In the genomic region with DNA sequence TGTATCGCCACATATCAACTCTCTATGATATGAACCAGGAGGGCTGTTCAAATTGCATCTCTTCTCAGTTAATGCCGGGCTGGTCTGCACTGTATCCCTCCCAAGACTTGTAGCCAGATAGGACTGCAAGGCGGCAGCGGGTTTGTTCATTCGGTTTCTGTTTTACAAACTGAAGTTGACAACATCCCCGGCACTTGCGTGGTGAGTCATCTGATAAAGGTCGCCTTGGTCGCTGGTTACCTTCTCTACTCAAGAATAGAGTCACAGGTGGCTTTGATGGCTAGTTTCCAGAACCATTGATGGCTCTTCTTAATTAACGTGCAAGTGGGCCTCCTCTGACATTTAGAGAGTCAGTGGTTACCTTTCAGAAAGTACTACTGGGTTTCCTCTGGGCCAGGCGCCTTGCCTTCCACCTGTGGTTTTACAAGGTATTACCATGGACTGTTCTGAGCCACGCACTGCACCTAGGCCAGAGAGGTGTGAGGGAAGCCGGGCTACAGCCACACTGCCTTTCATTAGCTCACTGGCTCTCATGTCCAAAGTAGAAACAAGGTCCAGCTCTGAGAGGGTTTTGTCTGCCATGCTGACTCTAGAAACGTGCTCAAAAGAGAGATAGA, we compare ENCODE assay signal across 25 mouse cellular contexts.
DNase-seq lines count a peak whose midpoint lies in the region; ATAC-seq and TF ChIP-seq lines count a peak whose summit lies in the region.
"Had no signal": no experiment of that assay in that cellular context is flagged by ENCODE, and none has a peak within 500 bp of the region (broad histone marks: within the 10 kb centered on the region; RNA-seq: fewer than 3 reads in every experiment).

No protein-coding gene starts in this region.

- no peak for ATAC-seq in liver, embryonic 12.5 days
- ATAC-seq in megakaryocyte-erythroid progenitor cell, adult 5-6 weeks (replicated peaks; ENCODE audit: low FRiP score, low TSS enrichment, poor library complexity, severe bottlenecking) = peak; percentile 41
- ATAC-seq in granulocyte monocyte progenitor cell, adult 5-6 weeks (replicated peaks; ENCODE audit: poor library complexity, severe bottlenecking) = no peak
- ATAC-seq in intestine, embryonic 16.5 days = no peak
- ATAC-seq: forebrain, embryonic 15.5 days had no signal

- H3K4me1 ChIP-seq in CH12.LX (ENCODE audit: control insufficient read depth in 1 of 2, insufficient read depth in 2 of 2) = peaks cover 37 to 92% of the 10 kb centered on the region in 2 experiments
- peaks cover 60% of the 10 kb centered on the region for H3K4me1 ChIP-seq in liver, embryonic 12.5 days
- H3K4me1 ChIP-seq in intestine, embryonic 16.5 days (ENCODE audit: control insufficient read depth, insufficient read depth, low read length) = no peaks in the 10 kb centered on the region
- H3K4me1 ChIP-seq: hindbrain, embryonic 12.5 days; neural tube, embryonic 12.5 days; stomach, embryonic 15.5 days had no signal

- H3K36me3 ChIP-seq in CH12.LX (replicated peaks in 1 of 2; ENCODE audit: control insufficient read depth in 1 of 2, insufficient read depth in 1 of 2, low read length in 1 of 2) = peaks cover 31 to 91% of the 10 kb centered on the region in 2 experiments
- H3K36me3 ChIP-seq in liver, embryonic 12.5 days = peaks cover 9% of the 10 kb centered on the region; the same call in 1 of the 2 replicates
- no peaks in the 10 kb centered on the region for H3K36me3 ChIP-seq in intestine, embryonic 16.5 days (ENCODE audit: control insufficient read depth, insufficient read depth, low read length)
- H3K36me3 ChIP-seq: forebrain, embryonic 15.5 days; hindbrain, embryonic 12.5 days; neural tube, embryonic 12.5 days; stomach, embryonic 15.5 days had no signal

- H3K27ac ChIP-seq in CH12.LX (ENCODE audit: insufficient read depth, low read depth) = peak overlapping the region; percentile 90
- H3K27ac ChIP-seq in liver, embryonic 12.5 days = peak overlapping the region; percentile 92
- H3K27ac ChIP-seq in intestine, embryonic 16.5 days (ENCODE audit: low read length) = no peak overlapping the region
- H3K27ac ChIP-seq: forebrain, embryonic 15.5 days; hindbrain, embryonic 12.5 days; neural tube, embryonic 12.5 days; stomach, embryonic 15.5 days had no signal

- H3K4me3 ChIP-seq in CH12.LX (replicated peaks in 1 of 3; ENCODE audit: low read depth in 2 of 3, low read length in 2 of 3, poor library complexity in 1 of 3) = no peak overlapping the region
- no peak overlapping the region for H3K4me3 ChIP-seq in liver, embryonic 12.5 days
- no peak overlapping the region for H3K4me3 ChIP-seq in intestine, embryonic 16.5 days (ENCODE audit: low read length)
- H3K4me3 ChIP-seq: forebrain, embryonic 15.5 days; hindbrain, embryonic 12.5 days; neural tube, embryonic 12.5 days; stomach, embryonic 15.5 days had no signal

- H3K79me2 ChIP-seq in CH12.LX (replicated peaks; ENCODE audit: control insufficient read depth, extremely low read depth, insufficient read depth, poor library complexity, severe bottlenecking) = peaks cover 65% of the 10 kb centered on the region

- 0 out of 2 replicates have a peak, but pooled peaks have one; percentile 17 for TF ChIP-seq POLR2A in CH12.LX (IDR thresholded peaks at IDR 0.05; ENCODE audit: low read depth, low read length)

- H3K4me2 ChIP-seq in CH12.LX (ENCODE audit: insufficient read depth, low read depth, poor library complexity, severe bottlenecking) = peak overlapping the region; percentile 88
- peak overlapping the region; percentile 48 for H3K4me2 ChIP-seq in liver, embryonic 12.5 days
- no peak overlapping the region for H3K4me2 ChIP-seq in intestine, embryonic 16.5 days (ENCODE audit: low read depth, low read length)
- H3K4me2 ChIP-seq: forebrain, embryonic 15.5 days; heart, embryonic 11.5 days; hindbrain, embryonic 12.5 days; lung, embryonic 14.5 days; midbrain, embryonic 11.5 days; neural tube, embryonic 12.5 days; stomach, embryonic 15.5 days had no signal

- DNase-seq in CH12.LX (ENCODE audit: extremely low read depth) (peak; percentile 91), ZHBTc4 (ENCODE audit: low read depth, low spot score) (peak; percentile 25)
- no peak for DNase-seq in right cerebral cortex, adult 2 months (ENCODE audit: low spot score in 2 of 2)
- no peak for DNase-seq in left cerebral cortex, adult 11 months (ENCODE audit: low spot score)
- DNase-seq: adrenal gland, postnatal 25 days; cerebellum, adult 18-20 months; cerebellum, postnatal 36 days; heart, postnatal 14 days; kidney, postnatal 4 days; layer of hippocampus, adult 9-11 months; lung, embryonic 14.5 days; lung, postnatal 36 days; right cerebral cortex, adult 18-20 months; spleen, adult 18-20 months; thymus, adult 2 months had no signal

- H3K9ac ChIP-seq in CH12.LX (ENCODE audit: insufficient read depth, low read depth) = peak overlapping the region; percentile 38
- 0 out of 2 replicates have a peak overlapping the region, but pooled peaks have one; percentile 14 for H3K9ac ChIP-seq in liver, embryonic 12.5 days
- H3K9ac ChIP-seq in intestine, embryonic 16.5 days (ENCODE audit: low read depth, low read length) = no peak overlapping the region
- H3K9ac ChIP-seq: forebrain, embryonic 15.5 days; hindbrain, embryonic 12.5 days; lung, embryonic 14.5 days; neural tube, embryonic 12.5 days; stomach, embryonic 15.5 days had no signal

- TF ChIP-seq CTCF in CH12.LX (conservative IDR thresholded peaks at IDR 0.05 in 1 of 2, IDR thresholded peaks at IDR 0.05 in 1 of 2; ENCODE audit: low read depth in 2 of 2, low read length in 2 of 2) = 0 out of 4 replicates have a peak, but pooled peaks of 1 of the 2 experiments have one; percentile 2

- 57% methylated on average over 14 of the region's 14 CpGs for WGBS in liver, embryonic 12.5 days (ENCODE audit: insufficient replicate concordance)
- WGBS in intestine, embryonic 16.5 days = 88% methylated on average over 14 of the region's 14 CpGs

- TF ChIP-seq EP300 in CH12.LX (IDR thresholded peaks at IDR 0.05; ENCODE audit: low read length) = peak; percentile 81

- H3K9me3 ChIP-seq in CH12.LX (replicated peaks; ENCODE audit: low read length) = no peaks in the 10 kb centered on the region
- no peaks in the 10 kb centered on the region for H3K9me3 ChIP-seq in liver, embryonic 12.5 days (replicated peaks)
- H3K9me3 ChIP-seq in intestine, embryonic 16.5 days (ENCODE audit: control insufficient read depth, low read length) = no peaks in the 10 kb centered on the region
- H3K9me3 ChIP-seq: forebrain, embryonic 15.5 days; hindbrain, embryonic 12.5 days; neural tube, embryonic 12.5 days; stomach, embryonic 15.5 days had no signal

- no peaks in the 10 kb centered on the region for H3K27me3 ChIP-seq in CH12.LX (replicated peaks)
- H3K27me3 ChIP-seq in liver, embryonic 12.5 days (replicated peaks) = no peaks in the 10 kb centered on the region
- H3K27me3 ChIP-seq in intestine, embryonic 16.5 days (replicated peaks; ENCODE audit: control insufficient read depth, insufficient read depth, low read length) = no peaks in the 10 kb centered on the region
- H3K27me3 ChIP-seq: forebrain, embryonic 15.5 days; hindbrain, embryonic 12.5 days; neural tube, embryonic 12.5 days; stomach, embryonic 15.5 days had no signal

- no peak for TF ChIP-seq RAD21 in CH12.LX (IDR thresholded peaks at IDR 0.05; ENCODE audit: low read depth, low read length)

- dilution Hi-C loops in CH12.LX (cut with MboI; ENCODE audit: extremely low pct_ligation_motif_present, extremely low pct_unique_long_range_greater_than_20kb, low sequenced_read_pairs) = no loop called here

- in situ Hi-C loops in CH12.LX (cut with MboI; ENCODE audit: low pct_ligation_motif_present, low pct_unique_long_range_greater_than_20kb, low sequenced_read_pairs) = no loop called here

TF ChIP-seq in CH12.LX, 34 proteins besides CTCF, POLR2A, EP300 and RAD21 (continues in another document):
- TF ChIP-seq MXI1 (IDR thresholded peaks at IDR 0.05; ENCODE audit: low read depth, low read length) (no peak; the same call in none of the 2 replicates), IRF4 (IDR thresholded peaks at IDR 0.05; ENCODE audit: low read depth, low read length) (peak; percentile 74), MAFK (IDR thresholded peaks at IDR 0.05; ENCODE audit: insufficient replicate concordance, low read length) (no peak), RCOR1 (conservative IDR thresholded peaks at IDR 0.05; ENCODE audit: low read depth, low read length) (no peak), PAX5 (IDR thresholded peaks at IDR 0.05; ENCODE audit: low read length) (no peak), KAT2A (IDR thresholded peaks at IDR 0.05; ENCODE audit: insufficient replicate concordance, low read length) (no peak), HCFC1 (IDR thresholded peaks at IDR 0.05; ENCODE audit: low read depth, low read length) (no peak), GABPA (IDR thresholded peaks at IDR 0.05; ENCODE audit: insufficient replicate concordance, low read depth, low read length) (no peak), BHLHE40 (IDR thresholded peaks at IDR 0.05; ENCODE audit: low read depth, low read length) (peak; percentile 73), ZNF384 (IDR thresholded peaks at IDR 0.05; ENCODE audit: low read depth, low read length) (no peak), SIN3A (IDR thresholded peaks at IDR 0.05; ENCODE audit: low read length) (peak; percentile 75), JUND (conservative IDR thresholded peaks at IDR 0.05; ENCODE audit: low read depth, low read length) (no peak; the same call in 1 of the 2 replicates), MYC (IDR thresholded peaks at IDR 0.05; ENCODE audit: low read depth, low read length) (peak; percentile 60; the same call in 1 of the 2 replicates), MAX (IDR thresholded peaks at IDR 0.05; ENCODE audit: low read length) (no peak; the same call in 1 of the 2 replicates), NRF1 (IDR thresholded peaks at IDR 0.05; ENCODE audit: low read depth, low read length) (peak; percentile 48; the same call in 1 of the 2 replicates), POLR2AphosphoS2 (IDR thresholded peaks at IDR 0.05; ENCODE audit: low read depth, low read length) (0 out of 2 replicates have a peak, but pooled peaks have one; percentile 16), E2F4 (IDR thresholded peaks at IDR 0.05; ENCODE audit: insufficient replicate concordance, low read depth, low read length) (no peak), ZMIZ1 (IDR thresholded peaks at IDR 0.05; ENCODE audit: low read depth, low read length) (no peak), TBP (conservative IDR thresholded peaks at IDR 0.05; ENCODE audit: low read depth, low read length) (no peak), SMC3 (IDR thresholded peaks at IDR 0.05; ENCODE audit: low read depth, low read length) (peak; percentile 11; the same call in 1 of the 2 replicates), NELFE (IDR thresholded peaks at IDR 0.05; ENCODE audit: low read depth, low read length) (no peak), CHD1 (IDR thresholded peaks at IDR 0.05; ENCODE audit: low read depth, low read length) (no peak), USF2 (conservative IDR thresholded peaks at IDR 0.05; ENCODE audit: low read depth, low read length) (no peak), ELF1 (IDR thresholded peaks at IDR 0.05; ENCODE audit: low read depth, low read length) (no peak), TCF12 (IDR thresholded peaks at IDR 0.05; ENCODE audit: low read depth, low read length) (peak; percentile 88)

Comparison
In these comparisons a context has a peak if more than half of its experiments do, and no peak if none do; other contexts are left out.
1. DNase-seq: peak in CH12.LX (single experiment) and ZHBTc4 (single experiment); none in right cerebral cortex, adult 2 months (0 of 2) and left cerebral cortex, adult 11 months (single experiment).